In the genomic region with DNA sequence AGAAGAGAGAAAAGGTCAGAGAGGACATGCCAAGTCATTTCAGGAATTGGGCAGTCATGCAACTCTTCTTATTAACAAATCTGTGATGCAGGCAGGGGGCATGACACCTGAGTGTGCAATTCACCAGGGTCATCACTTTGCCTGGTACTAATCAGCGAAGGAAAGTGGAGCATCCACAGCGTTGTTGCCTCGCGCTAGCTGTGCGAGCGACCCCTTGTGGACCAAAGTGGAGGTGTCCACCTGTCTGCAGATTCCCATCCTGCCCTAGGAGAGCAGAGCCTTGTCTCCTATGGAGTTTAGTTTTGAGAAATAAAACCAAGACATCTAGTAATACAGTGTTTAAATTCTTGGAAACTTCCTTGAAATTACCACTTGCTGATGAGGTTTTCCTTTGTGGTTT, we compare ENCODE assay signal across 9 mouse cellular contexts.
DNase-seq lines count a peak whose midpoint lies in the region; ATAC-seq and TF ChIP-seq lines count a peak whose summit lies in the region.
"Had no signal": no experiment of that assay in that cellular context is flagged by ENCODE, and none has a peak within 500 bp of the region (broad histone marks: within the 10 kb centered on the region; RNA-seq: fewer than 3 reads in every experiment).

No protein-coding gene starts in this region.

- no peak for ATAC-seq in intestine, embryonic 14.5 days (replicated peaks; ENCODE audit: low FRiP score, low TSS enrichment, low read depth)
- ATAC-seq in intestine, embryonic 16.5 days, result no peak

- no peak overlapping the region for H3K4me2 ChIP-seq in intestine, embryonic 14.5 days (ENCODE audit: low read length)
- H3K4me2 ChIP-seq in intestine, embryonic 16.5 days (ENCODE audit: low read depth, low read length), result no peak overlapping the region
- H3K4me2 ChIP-seq: hindbrain, embryonic 15.5 days had no signal

- peak; percentile 73 for DNase-seq in intestine, embryonic 14.5 days (ENCODE audit: low spot score)
- peak; percentile 16 for DNase-seq in ES-E14 (ENCODE audit: low read depth, low spot score)
- peak; percentile 38 to 64 for DNase-seq in cerebellum, adult 2 months
- peak; percentile 53 to 66 for DNase-seq in frontal cortex, postnatal 36 days (ENCODE audit: low spot score in 2 of 2)
- peak; percentile 28 to 62 for DNase-seq in left cerebral cortex, postnatal 25 days (ENCODE audit: low spot score in 2 of 2)
- DNase-seq in right cerebral cortex, postnatal 10 days (ENCODE audit: low spot score in 2 of 2), result peak; percentile 42 to 70
- DNase-seq in spleen, postnatal 14 days (ENCODE audit: low spot score in 2 of 2), result no peak

- H3K4me1 ChIP-seq in intestine, embryonic 14.5 days (replicated peaks; ENCODE audit: control insufficient read depth, insufficient read depth, low read length), result no peaks in the 10 kb centered on the region
- H3K4me1 ChIP-seq in intestine, embryonic 16.5 days (ENCODE audit: control insufficient read depth, insufficient read depth, low read length), result no peaks in the 10 kb centered on the region
- no peaks in the 10 kb centered on the region for H3K4me1 ChIP-seq in ES-E14 (ENCODE audit: control insufficient read depth in 2 of 2, insufficient read depth in 2 of 2, low read length in 2 of 2, poor library complexity in 1 of 2)
- no peaks in the 10 kb centered on the region for H3K4me1 ChIP-seq in cerebellum, adult 2 months (ENCODE audit: control insufficient read depth, insufficient read depth, low read length)

- WGBS in intestine, embryonic 14.5 days, result 6% methylated on average over 6 of the region's 6 CpGs
- WGBS in intestine, embryonic 16.5 days, result 6% methylated on average over 6 of the region's 6 CpGs
- 6% methylated on average over 6 of the region's 6 CpGs for WGBS in cerebellum, adult 2 months

- TF ChIP-seq CTCF in cerebellum, adult 2 months (IDR thresholded peaks at IDR 0.05; ENCODE audit: borderline replicate concordance, insufficient read depth, low read depth, low read length), result peak; percentile 79

- H3K9me3 ChIP-seq in intestine, embryonic 14.5 days (ENCODE audit: control insufficient read depth, low read length), result no peaks in the 10 kb centered on the region
- H3K9me3 ChIP-seq in intestine, embryonic 16.5 days (ENCODE audit: control insufficient read depth, low read length), result no peaks in the 10 kb centered on the region
- H3K9me3 ChIP-seq in ES-E14 (ENCODE audit: control insufficient read depth, insufficient read depth, low read depth, low read length), result no peaks in the 10 kb centered on the region
- H3K9me3 ChIP-seq: hindbrain, embryonic 15.5 days had no signal

- intact Hi-C loops in left cerebral cortex, postnatal 25 days (cut with DNase I), result no loop called here

- no peaks in the 10 kb centered on the region for H3K36me3 ChIP-seq in intestine, embryonic 14.5 days (ENCODE audit: control insufficient read depth, insufficient read depth, low read length)
- H3K36me3 ChIP-seq in intestine, embryonic 16.5 days (ENCODE audit: control insufficient read depth, insufficient read depth, low read length), result no peaks in the 10 kb centered on the region
- no peaks in the 10 kb centered on the region for H3K36me3 ChIP-seq in ES-E14 (ENCODE audit: control insufficient read depth, insufficient read depth, low read length, poor library complexity, severe bottlenecking)
- H3K36me3 ChIP-seq: hindbrain, embryonic 15.5 days had no signal

- no peak overlapping the region for H3K9ac ChIP-seq in intestine, embryonic 14.5 days (ENCODE audit: low read length)
- no peak overlapping the region for H3K9ac ChIP-seq in intestine, embryonic 16.5 days (ENCODE audit: low read depth, low read length)
- H3K9ac ChIP-seq in ES-E14 (ENCODE audit: insufficient read depth, low read depth, low read length, poor library complexity, severe bottlenecking), result no peak overlapping the region
- H3K9ac ChIP-seq: hindbrain, embryonic 15.5 days had no signal

- H3K4me3 ChIP-seq in intestine, embryonic 14.5 days (ENCODE audit: low read depth, low read length), result no peak overlapping the region
- H3K4me3 ChIP-seq in intestine, embryonic 16.5 days (ENCODE audit: low read length), result no peak overlapping the region
- no peak overlapping the region for H3K4me3 ChIP-seq in ES-E14 (ENCODE audit: insufficient read depth in 1 of 2, low read depth in 1 of 2, low read length in 2 of 2, poor library complexity in 1 of 2, severe bottlenecking in 1 of 2)
- H3K4me3 ChIP-seq in cerebellum, adult 2 months (replicated peaks; ENCODE audit: insufficient read depth, low read depth, low read length), result no peak overlapping the region
- H3K4me3 ChIP-seq: hindbrain, embryonic 15.5 days had no signal

- no peaks in the 10 kb centered on the region for H3K27me3 ChIP-seq in intestine, embryonic 14.5 days (replicated peaks; ENCODE audit: control insufficient read depth, insufficient read depth, low read length)
- no peaks in the 10 kb centered on the region for H3K27me3 ChIP-seq in intestine, embryonic 16.5 days (replicated peaks; ENCODE audit: control insufficient read depth, insufficient read depth, low read length)
- H3K27me3 ChIP-seq in cerebellum, adult 2 months (ENCODE audit: control insufficient read depth, insufficient read depth, low read length), result no peaks in the 10 kb centered on the region
- H3K27me3 ChIP-seq: hindbrain, embryonic 15.5 days had no signal

- H3K27ac ChIP-seq in intestine, embryonic 14.5 days (ENCODE audit: low read depth), result no peak overlapping the region
- H3K27ac ChIP-seq in intestine, embryonic 16.5 days (ENCODE audit: low read length), result no peak overlapping the region
- H3K27ac ChIP-seq in ES-E14 (ENCODE audit: insufficient read depth, low read depth, low read length, poor library complexity, severe bottlenecking), result no peak overlapping the region
- no peak overlapping the region for H3K27ac ChIP-seq in cerebellum, adult 2 months (ENCODE audit: insufficient read depth, low read length)
- H3K27ac ChIP-seq: hindbrain, embryonic 15.5 days had no signal

- in situ Hi-C loops in ES-E14 (cut with MboI; ENCODE audit: low sequenced_read_pairs in 2 of 2, unreplicated experiment in 2 of 2), result loop anchor here in 1 of 2 experiments (25.0 kb wide), 1 partner anchor 760 kb away; no protein-coding TSS in a partner anchor

- TF ChIP-seq POLR2A in cerebellum, adult 2 months (IDR thresholded peaks at IDR 0.05; ENCODE audit: borderline replicate concordance, insufficient read depth, low read length), result no peak

TF ChIP-seq in ES-E14, 5 proteins besides CTCF, POLR2A, EP300 and RAD21:
- no peak for TF ChIP-seq ZC3H11A (IDR thresholded peaks at IDR 0.05; ENCODE audit: borderline replicate concordance, low read depth, low read length)

Comparison
In these comparisons a context has a peak if more than half of its experiments do, and no peak if none do; other contexts are left out.
1. DNase-seq: peak in intestine, embryonic 14.5 days (single experiment), ES-E14 (single experiment), cerebellum, adult 2 months (2 of 2), frontal cortex, postnatal 36 days (2 of 2), left cerebral cortex, postnatal 25 days (2 of 2) and right cerebral cortex, postnatal 10 days (2 of 2); none in spleen, postnatal 14 days (0 of 2).